Mouse (Mus musculus) ovary, postnatal 10 days (tissue): ENCODE results near the gene Slc44a5.
"Not testable (repeated sequence)": the region's sequence is repeated elsewhere in the genome, so short reads cannot be mapped to it uniquely, and the experiment has no call there.

Experiments
- DNase-seq: peaks from one replicate; pipeline ENCODE4 v3.0.0; 2022; ENCODE audit warnings: low spot score

The Slc44a5 gene

GRCm38 (mm10) chr3:153969451-153969850 is 3.8 kb upstream of the Slc44a5 start:
- DNase-seq = no peak

- no peak for DNase-seq
Observed at GRCm38 (mm10) chr3:153973949-153974760, 919 bp downstream of the Slc44a5 start.

GRCm38 (mm10) chr3:153975060-153975459 is 1.8 kb downstream of the Slc44a5 start:
- DNase-seq = no peak

- no peak for DNase-seq
Observed at GRCm38 (mm10) chr3:153975791-153976190, 2.6 kb downstream of the Slc44a5 start.

- no peak for DNase-seq
Observed at GRCm38 (mm10) chr3:153980611-153981010, 7.4 kb downstream of the Slc44a5 start.

- DNase-seq = no peak
Observed at GRCm38 (mm10) chr3:153984428-153985340, 11.4 kb downstream of the Slc44a5 start.

GRCm38 (mm10) chr3:153999797-154000528 is 26.7 kb downstream of the Slc44a5 start:
- no peak for DNase-seq

- DNase-seq = no peak
Observed at GRCm38 (mm10) chr3:154001348-154001747, 28.1 kb downstream of the Slc44a5 start.

GRCm38 (mm10) chr3:154046876-154047275 is 73.6 kb downstream of the Slc44a5 start:
- DNase-seq = no peak

- DNase-seq = no peak
Observed at GRCm38 (mm10) chr3:154053331-154053730, 80.1 kb downstream of the Slc44a5 start.

GRCm38 (mm10) chr3:154057464-154057863 is 84.2 kb downstream of the Slc44a5 start:
- no peak for DNase-seq

- no peak for DNase-seq
Observed at GRCm38 (mm10) chr3:154058200-154058599, 85.0 kb downstream of the Slc44a5 start.

- not testable (repeated sequence) for DNase-seq
Observed at GRCm38 (mm10) chr3:154071989-154072388, 98.8 kb downstream of the Slc44a5 start.

- no peak for DNase-seq
Observed at GRCm38 (mm10) chr3:154075749-154076148, 102.5 kb downstream of the Slc44a5 start.

- no peak for DNase-seq
Observed at GRCm38 (mm10) chr3:154081687-154082086, 108.5 kb downstream of the Slc44a5 start.

GRCm38 (mm10) chr3:154082241-154082640 is 109.0 kb downstream of the Slc44a5 start:
- DNase-seq = no peak

GRCm38 (mm10) chr3:154082961-154083360 is 109.7 kb downstream of the Slc44a5 start:
- no peak for DNase-seq

GRCm38 (mm10) chr3:154089996-154090395 is 116.8 kb downstream of the Slc44a5 start:
- DNase-seq = no peak

GRCm38 (mm10) chr3:154091468-154092338 is 118.5 kb downstream of the Slc44a5 start:
- DNase-seq = no peak

GRCm38 (mm10) chr3:154092466-154092865 is 119.2 kb downstream of the Slc44a5 start:
- DNase-seq = no peak

- no peak for DNase-seq
Observed at GRCm38 (mm10) chr3:154093745-154094322, 120.6 kb downstream of the Slc44a5 start.
